Comparison of ENCODE assay signal across 11 mouse cellular contexts in genomic region chr3:109368383-109369289, GRCm38 (mm10). TPM values are rescaled to one million over a fixed set of nuclear protein-coding genes. Genes with fewer than 3 reads are reported as not detected.
DNase-seq lines count a peak whose midpoint lies in the region; ATAC-seq and TF ChIP-seq lines count a peak whose summit lies in the region.
"Had no signal": no experiment of that assay in that cellular context is flagged by ENCODE, and none has a peak within 500 bp of the region (broad histone marks: within the 10 kb centered on the region; RNA-seq: fewer than 3 reads in every experiment).

No protein-coding gene starts in this region.

- H3ac ChIP-seq in myocyte (ENCODE audit: control insufficient read depth, insufficient read length), result no peak overlapping the region

- H3K9ac ChIP-seq in forebrain, embryonic 13.5 days, result no peak overlapping the region
- H3K9ac ChIP-seq in midbrain, embryonic 11.5 days (ENCODE audit: low read length), result no peak overlapping the region
- H3K9ac ChIP-seq in midbrain, embryonic 14.5 days (replicated peaks; ENCODE audit: low read length), result no peak overlapping the region
- H3K9ac ChIP-seq in midbrain, embryonic 16.5 days (ENCODE audit: low read depth, low read length), result no peak overlapping the region
- H3K9ac ChIP-seq: liver, embryonic 12.5 days had no signal

- TF ChIP-seq POLR2A in myocyte (IDR thresholded peaks at IDR 0.05; ENCODE audit: insufficient read length, low read depth), result no peak

- H3K4me3 ChIP-seq in forebrain, embryonic 13.5 days, result no peak overlapping the region
- no peak overlapping the region for H3K4me3 ChIP-seq in forebrain, embryonic 10.5 days
- no peak overlapping the region for H3K4me3 ChIP-seq in midbrain, embryonic 11.5 days (ENCODE audit: low read depth, low read length)
- no peak overlapping the region for H3K4me3 ChIP-seq in midbrain, embryonic 14.5 days (replicated peaks; ENCODE audit: low read depth, low read length)
- H3K4me3 ChIP-seq in myocyte, result no peak overlapping the region
- no peak overlapping the region for H3K4me3 ChIP-seq in midbrain, embryonic 16.5 days (ENCODE audit: low read depth, low read length)
- H3K4me3 ChIP-seq: liver, embryonic 12.5 days had no signal

- no peaks in the 10 kb centered on the region for H3K36me3 ChIP-seq in forebrain, embryonic 13.5 days (ENCODE audit: poor library complexity, severe bottlenecking)
- no peaks in the 10 kb centered on the region for H3K36me3 ChIP-seq in forebrain, embryonic 10.5 days (replicated peaks)
- no peaks in the 10 kb centered on the region for H3K36me3 ChIP-seq in midbrain, embryonic 11.5 days (ENCODE audit: control insufficient read depth, insufficient read depth, low read length)
- no peaks in the 10 kb centered on the region for H3K36me3 ChIP-seq in midbrain, embryonic 14.5 days (ENCODE audit: control insufficient read depth, insufficient read depth, low read length)
- no peaks in the 10 kb centered on the region for H3K36me3 ChIP-seq in myocyte (ENCODE audit: control insufficient read depth, insufficient read depth)
- no peaks in the 10 kb centered on the region for H3K36me3 ChIP-seq in midbrain, embryonic 16.5 days (ENCODE audit: control insufficient read depth, insufficient read depth, low read length)
- H3K36me3 ChIP-seq: liver, embryonic 12.5 days had no signal

- 0 out of 2 replicates have a peak, but pooled peaks have one; percentile 33 for ATAC-seq in forebrain, embryonic 13.5 days
- no peak for ATAC-seq in midbrain, embryonic 11.5 days (ENCODE audit: low FRiP score)
- no peak for ATAC-seq in midbrain, embryonic 14.5 days (ENCODE audit: low FRiP score, low TSS enrichment)
- no peak for ATAC-seq in midbrain, embryonic 16.5 days
- ATAC-seq: liver, embryonic 12.5 days had no signal

- DNase-seq in forebrain, embryonic 10.5 days (ENCODE audit: extremely low spot score, low spot score), result no peak
- peak; percentile 44 for DNase-seq in midbrain, embryonic 11.5 days (ENCODE audit: low spot score, missing footprints)
- no peak for DNase-seq in midbrain, embryonic 14.5 days
- peak; percentile 11 to 46 for DNase-seq in kidney, postnatal 25 days
- DNase-seq in T-cell, adult 2 months (ENCODE audit: low spot score), result no peak
- DNase-seq: cerebellum, adult 8-10 months; gastrocnemius, postnatal 25 days had no signal

- H3K4me2 ChIP-seq in forebrain, embryonic 13.5 days, result no peak overlapping the region
- no peak overlapping the region for H3K4me2 ChIP-seq in midbrain, embryonic 11.5 days
- H3K4me2 ChIP-seq in midbrain, embryonic 14.5 days (ENCODE audit: low read length), result no peak overlapping the region
- peak overlapping the region; percentile 31 for H3K4me2 ChIP-seq in myocyte (ENCODE audit: low read depth)
- H3K4me2 ChIP-seq in midbrain, embryonic 16.5 days (ENCODE audit: low read length), result no peak overlapping the region
- H3K4me2 ChIP-seq: liver, embryonic 12.5 days had no signal

- no peaks in the 10 kb centered on the region for H3K27me3 ChIP-seq in forebrain, embryonic 13.5 days
- H3K27me3 ChIP-seq in forebrain, embryonic 10.5 days (ENCODE audit: poor library complexity, severe bottlenecking), result no peaks in the 10 kb centered on the region
- no peaks in the 10 kb centered on the region for H3K27me3 ChIP-seq in midbrain, embryonic 11.5 days (ENCODE audit: control insufficient read depth, insufficient read depth, low read length)
- H3K27me3 ChIP-seq in midbrain, embryonic 14.5 days (ENCODE audit: control insufficient read depth, insufficient read depth, low read length), result no peaks in the 10 kb centered on the region
- no peaks in the 10 kb centered on the region for H3K27me3 ChIP-seq in myocyte (ENCODE audit: control insufficient read depth, insufficient read depth, insufficient read length)
- no peaks in the 10 kb centered on the region for H3K27me3 ChIP-seq in midbrain, embryonic 16.5 days (ENCODE audit: control insufficient read depth, insufficient read depth, low read depth, low read length)
- H3K27me3 ChIP-seq: liver, embryonic 12.5 days had no signal

- peaks cover 4% of the 10 kb centered on the region for H3K4me1 ChIP-seq in forebrain, embryonic 13.5 days
- no peaks in the 10 kb centered on the region for H3K4me1 ChIP-seq in forebrain, embryonic 10.5 days
- H3K4me1 ChIP-seq in midbrain, embryonic 11.5 days (ENCODE audit: control insufficient read depth, insufficient read depth, low read length), result no peaks in the 10 kb centered on the region
- peaks cover 6% of the 10 kb centered on the region for H3K4me1 ChIP-seq in midbrain, embryonic 14.5 days (ENCODE audit: control insufficient read depth, insufficient read depth, low read length)
- H3K4me1 ChIP-seq in midbrain, embryonic 16.5 days (ENCODE audit: control insufficient read depth, insufficient read depth, low read length), result peaks cover 3% of the 10 kb centered on the region; the same call in 1 of the 2 replicates

- no peaks in the 10 kb centered on the region for H3K9me3 ChIP-seq in forebrain, embryonic 13.5 days (replicated peaks)
- H3K9me3 ChIP-seq in forebrain, embryonic 10.5 days, result no peaks in the 10 kb centered on the region
- no peaks in the 10 kb centered on the region for H3K9me3 ChIP-seq in midbrain, embryonic 11.5 days (ENCODE audit: control insufficient read depth, low read length)
- no peaks in the 10 kb centered on the region for H3K9me3 ChIP-seq in midbrain, embryonic 14.5 days (ENCODE audit: control insufficient read depth, low read length)
- H3K9me3 ChIP-seq in midbrain, embryonic 16.5 days (replicated peaks; ENCODE audit: control insufficient read depth, low read length, poor library complexity, severe bottlenecking), result no peaks in the 10 kb centered on the region
- H3K9me3 ChIP-seq: liver, embryonic 12.5 days had no signal

- no peak overlapping the region for H3K27ac ChIP-seq in forebrain, embryonic 13.5 days
- H3K27ac ChIP-seq in forebrain, embryonic 10.5 days, result no peak overlapping the region
- no peak overlapping the region for H3K27ac ChIP-seq in midbrain, embryonic 11.5 days (ENCODE audit: low read depth, low read length)
- H3K27ac ChIP-seq in midbrain, embryonic 14.5 days (replicated peaks; ENCODE audit: low read depth, low read length), result no peak overlapping the region
- H3K27ac ChIP-seq in midbrain, embryonic 16.5 days (ENCODE audit: low read length), result no peak overlapping the region
- H3K27ac ChIP-seq: liver, embryonic 12.5 days had no signal

- peaks cover 6% of the 10 kb centered on the region for H3K79me2 ChIP-seq in myocyte (ENCODE audit: control insufficient read depth, insufficient read depth)

- 75% methylated on average over 9 of the region's 9 CpGs for WGBS in forebrain, embryonic 13.5 days
- 87% methylated on average over 9 of the region's 9 CpGs for WGBS in forebrain, embryonic 10.5 days
- WGBS in midbrain, embryonic 11.5 days, result 82% methylated on average over 9 of the region's 9 CpGs
- 88% methylated on average over 9 of the region's 9 CpGs for WGBS in midbrain, embryonic 14.5 days
- WGBS in midbrain, embryonic 16.5 days, result 80% methylated on average over 9 of the region's 9 CpGs

TF ChIP-seq in myocyte, 11 proteins besides CTCF, POLR2A, EP300 and RAD21:
- TF ChIP-seq REST (IDR thresholded peaks at IDR 0.05; ENCODE audit: insufficient read depth, insufficient read length), result no peak
- peak; percentile 24 for TF ChIP-seq SRF (IDR thresholded peaks at IDR 0.05; ENCODE audit: control insufficient read depth, insufficient read length, low read depth)
TF ChIP-seq in myocyte: peak in this region for 1.

RNA-seq across cellular contexts. Expression of gene Vav3, which starts 28.2 kb away (rescaled TPM):
- polyA plus RNA-seq in forebrain, embryonic 13.5 days (2015; fragmentation: Nextera tagmentation; extraction: Ambion mirVana), result 6.5 and 10.1 TPM in 2 replicates
- polyA plus RNA-seq in forebrain, embryonic 10.5 days (2016; fragmentation: Nextera tagmentation; extraction: Ambion mirVana), result 4.1 and 4.7 TPM in 2 replicates
- 18.4 and 18.6 TPM in 2 replicates for polyA plus RNA-seq in midbrain, embryonic 11.5 days (2014; fragmentation: Nextera tagmentation; extraction: Ambion mirVana)
- 29.1 and 37.3 TPM in 2 replicates for polyA plus RNA-seq in midbrain, embryonic 14.5 days (2014; fragmentation: Nextera tagmentation; extraction: Ambion mirVana)
- 0.95 TPM for polyA plus RNA-seq in myocyte (2012; fragmentation: generic; extraction: Trizol)
- polyA plus RNA-seq in midbrain, embryonic 16.5 days (2015; fragmentation: Nextera tagmentation; extraction: Ambion mirVana), result 18.9 and 29.6 TPM in 2 replicates

Comparison
In these comparisons a context has a peak if more than half of its experiments do, and no peak if none do; other contexts are left out.
1. DNase-seq: peak in midbrain, embryonic 11.5 days (single experiment) and kidney, postnatal 25 days (2 of 2); none in forebrain, embryonic 10.5 days (single experiment), midbrain, embryonic 14.5 days (single experiment) and T-cell, adult 2 months (single experiment).